Mouse (Mus musculus) lung, postnatal 0 days (tissue): ENCODE data around the gene Abcb9. TPM values are rescaled to one million over a fixed set of nuclear protein-coding genes. Genes with fewer than 3 reads are reported as not detected.
A peak's percentile ranks its signal among the peaks of the same experiment; 100 is the strongest.

Experiments
- ATAC-seq: fragments of 200-750 bp; cut with Nextera tagmentation; 2 replicates; pipeline ENCODE4 v1.8.0; 2017; ENCODE audit warnings: moderate library complexity
- DNase-seq: peaks from one replicate; pipeline ENCODE4 v3.0.0-alpha.2; 2016; ENCODE audit warnings: low spot score
- H3K27ac ChIP-seq: fragments of 300-500 bp; sonication (generic); 2 replicates; pipeline ENCODE4 v1.5.1; 2014; ENCODE audit warnings: antibody characterized with exemption, mild to moderate bottlenecking, low read length, mixed read lengths
- H3K27me3 ChIP-seq: fragments of 300-500 bp; sonication (generic); replicated peaks from 2 replicates; pipeline ENCODE4 v1.6.1; 2014; ENCODE audit warnings: low read length, mixed read lengths; ENCODE audit not compliant: insufficient read depth
- H3K36me3 ChIP-seq: fragments of 300-500 bp; sonication (generic); 2 replicates; pipeline ENCODE4 v1.6.1; 2014; ENCODE audit warnings: low read length, mixed read lengths; ENCODE audit not compliant: insufficient read depth
- H3K4me1 ChIP-seq: fragments of 300-500 bp; sonication (generic); 2 replicates; pipeline ENCODE4 v1.6.1; 2014; ENCODE audit warnings: antibody characterized with exemption, low read depth, low read length, mixed read lengths; ENCODE audit not compliant: insufficient read depth
- H3K4me2 ChIP-seq: fragments of 300-500 bp; sonication (generic); replicated peaks from 2 replicates; pipeline ENCODE4 v1.6.1; 2014; ENCODE audit warnings: low read depth, mild to moderate bottlenecking, low read length, moderate library complexity, mixed read lengths
- H3K4me3 ChIP-seq: fragments of 300-500 bp; sonication (generic); 2 replicates; pipeline ENCODE4 v1.5.1; 2014; ENCODE audit warnings: low read depth, low read length
- H3K9ac ChIP-seq: fragments of 300-500 bp; sonication (generic); replicated peaks from 2 replicates; pipeline ENCODE4 v1.6.1; 2014; ENCODE audit warnings: low read depth, mild to moderate bottlenecking
- H3K9me3 ChIP-seq: fragments of 300-500 bp; sonication (generic); 2 replicates; pipeline ENCODE4 v1.6.1; 2016; ENCODE audit warnings: low read length, mixed read lengths
- CTCF ChIP-seq: IDR thresholded peaks from 2 replicates; pipeline ENCODE4 v1.5.1; 2016; ENCODE audit warnings: antibody characterized with exemption, mild to moderate bottlenecking
- EP300 ChIP-seq: IDR thresholded peaks from 2 replicates; pipeline ENCODE4 v1.6.1; 2016; ENCODE audit warnings: antibody characterized with exemption, mild to moderate bottlenecking, control low read depth
- WGBS: fragments of 180-500 bp; shearing (Covaris S2); extraction: QIAGEN DNeasy Blood & Tissue Kit; methylation state at CpG from one replicate; pipeline ENCODE4 v1.1.7; 2014; 5-methylcytosine and 5-hydroxymethylcytosine counted together
- polyA plus RNA-seq: library from polyadenylated mRNA; unstranded; fragments of >200 nt; fragmentation: Nextera tagmentation; extraction: Ambion mirVana; gene quantifications from 2 replicates; pipeline ENCODE4 v1.2.1, GENCODE M21; 2015

Gene Abcb9
- polyA plus RNA-seq, 1 experiment from 2014 or later, result 2.6 TPM

- ATAC-seq (no peak), DNase-seq (peak; percentile 68)
- no peak overlapping the region for H3K4me3 ChIP-seq
- peaks cover 53% of the 10 kb centered on the region; the same call in 1 of the 2 replicates for H3K4me1 ChIP-seq
- TF ChIP-seq CTCF (no peak), EP300 (no peak)
- H3K4me2 ChIP-seq, result peak overlapping the region; percentile 23
- peak overlapping the region; percentile 68 for H3K27ac ChIP-seq
- WGBS, result 30% methylated on average over 11 of the region's 11 CpGs
- no peaks in the 10 kb centered on the region for H3K36me3 ChIP-seq
- no peaks in the 10 kb centered on the region for H3K9me3 ChIP-seq
- H3K9ac ChIP-seq, result 0 out of 2 replicates have a peak overlapping the region, but pooled peaks have one; percentile 12
- H3K27me3 ChIP-seq, result no peaks in the 10 kb centered on the region
Measured at GRCm38 (mm10) chr5:124014791-124015251, 80.8 kb downstream of the Abcb9 start.

GRCm38 (mm10) chr5:124014180-124014579, 81.4 kb downstream of the Abcb9 start:
- H3K36me3 ChIP-seq, result no peaks in the 10 kb centered on the region
- ATAC-seq, result no peak
- no peak for DNase-seq
- no peaks in the 10 kb centered on the region for H3K9me3 ChIP-seq
- H3K4me3 ChIP-seq, result no peak overlapping the region
- H3K27ac ChIP-seq, result peak overlapping the region; percentile 68
- WGBS, result 84% methylated on average over 3 of the region's 3 CpGs
- 0 out of 2 replicates have a peak overlapping the region, but pooled peaks have one; percentile 12 for H3K9ac ChIP-seq
- no peak overlapping the region; the same call in 1 of the 2 replicates for H3K4me2 ChIP-seq
- peaks cover 50% of the 10 kb centered on the region; the same call in 1 of the 2 replicates for H3K4me1 ChIP-seq
- TF ChIP-seq CTCF (no peak), EP300 (no peak)
- H3K27me3 ChIP-seq, result no peaks in the 10 kb centered on the region

- 72% methylated on average over 16 of the region's 16 CpGs for WGBS
- H3K27me3 ChIP-seq, result no peaks in the 10 kb centered on the region
- no peak overlapping the region for H3K4me2 ChIP-seq
- ATAC-seq (no peak), DNase-seq (no peak)
- H3K27ac ChIP-seq, result no peak overlapping the region
- H3K4me3 ChIP-seq, result no peak overlapping the region
- TF ChIP-seq EP300 (no peak), CTCF (no peak)
- H3K9me3 ChIP-seq, result no peaks in the 10 kb centered on the region
- H3K9ac ChIP-seq, result no peak overlapping the region
- H3K4me1 ChIP-seq, result peaks cover 46% of the 10 kb centered on the region; the same call in 1 of the 2 replicates
- H3K36me3 ChIP-seq, result peaks cover 3% of the 10 kb centered on the region; the same call in 1 of the 2 replicates
Measured at GRCm38 (mm10) chr5:124013747-124014146, 81.9 kb downstream of the Abcb9 start.

- no peak overlapping the region for H3K4me2 ChIP-seq
- TF ChIP-seq CTCF (peak; percentile 37), EP300 (no peak)
- WGBS, result 48% methylated on average over 10 of the region's 10 CpGs
Measured at GRCm38 (mm10) chr5:124012885-124013284, 82.7 kb downstream of the Abcb9 start.

GRCm38 (mm10) chr5:124011927-124012326, 83.7 kb downstream of the Abcb9 start:
- peaks cover 21% of the 10 kb centered on the region for H3K36me3 ChIP-seq
- H3K4me1 ChIP-seq, result peaks cover 34% of the 10 kb centered on the region; the same call in 1 of the 2 replicates
- H3K27me3 ChIP-seq, result no peaks in the 10 kb centered on the region
- no peaks in the 10 kb centered on the region for H3K9me3 ChIP-seq
- H3K9ac ChIP-seq, result no peak overlapping the region
- H3K4me3 ChIP-seq, result no peak overlapping the region
- TF ChIP-seq CTCF (no peak), EP300 (no peak)
- DNase-seq (no peak), ATAC-seq (no peak)
- WGBS, result 12% methylated on average over 8 of the region's 8 CpGs
- H3K4me2 ChIP-seq, result peak overlapping the region; percentile 32
- peak overlapping the region; percentile 86 for H3K27ac ChIP-seq

More at GRCm38 (mm10) chr5:124012885-124013284, 82.7 kb downstream of the Abcb9 start:
- Histone ChIP-seq H3K9me3 (no peaks in the 10 kb centered on the region), H3K36me3 (peaks cover 11% of the 10 kb centered on the region), H3K27ac (peak overlapping the region; percentile 27; the same call in 1 of the 2 replicates), H3K4me1 (peaks cover 37% of the 10 kb centered on the region; the same call in 1 of the 2 replicates), H3K4me3 (no peak overlapping the region), H3K27me3 (no peaks in the 10 kb centered on the region), H3K9ac (no peak overlapping the region)
- DNase-seq, result no peak
- ATAC-seq, result no peak

Other genes with a start within 250 kb of the Abcb9 start
- 3.7 and 5.4 TPM in 2 replicates for gene Hcar2, start 230.3 kb downstream of the Abcb9 start, polyA plus RNA-seq
- gene Hcar1, start 215.8 kb downstream of the Abcb9 start, polyA plus RNA-seq, result 0.53 and 0.55 TPM in 2 replicates
- 70.7 and 87.3 TPM in 2 replicates for gene Denr, start 188.6 kb downstream of the Abcb9 start, polyA plus RNA-seq
- 0.24 and 1.2 TPM in 2 replicates for gene Gm43518, start 168.4 kb downstream of the Abcb9 start, polyA plus RNA-seq
- 5.9 and 6.3 TPM in 2 replicates for gene Ccdc62, start 165.1 kb downstream of the Abcb9 start, polyA plus RNA-seq
- gene Hip1r, start 122.2 kb downstream of the Abcb9 start, polyA plus RNA-seq, result 20.0 and 22.7 TPM in 2 replicates
- 28.5 and 31.0 TPM in 2 replicates for gene Vps37b, start 63.5 kb downstream of the Abcb9 start, polyA plus RNA-seq
- 27.4 and 29.4 TPM in 2 replicates for gene Ogfod2, start 16.5 kb upstream of the Abcb9 start, polyA plus RNA-seq
- gene Arl6ip4, start 20.3 kb upstream of the Abcb9 start, polyA plus RNA-seq, result 92.2 and 99.7 TPM in 2 replicates
- gene Pitpnm2, start 154.0 kb upstream of the Abcb9 start, polyA plus RNA-seq, result 9.2 and 10.5 TPM in 2 replicates
- 3.2 and 3.4 TPM in 2 replicates for gene Mphosph9, start 232.2 kb upstream of the Abcb9 start, polyA plus RNA-seq
- 6.1 and 7.7 TPM in 2 replicates for gene 2810006K23Rik, start 232.3 kb upstream of the Abcb9 start, polyA plus RNA-seq